Mouse (Mus musculus): ENCODE measurements at regions not wholly inside any gene's neighbourhood (a gene's known extent, or its start where the extent isn't known, plus 50 kb on each side); places are given as distances from the start of the nearest gene placed in this dataset.

DNA sequence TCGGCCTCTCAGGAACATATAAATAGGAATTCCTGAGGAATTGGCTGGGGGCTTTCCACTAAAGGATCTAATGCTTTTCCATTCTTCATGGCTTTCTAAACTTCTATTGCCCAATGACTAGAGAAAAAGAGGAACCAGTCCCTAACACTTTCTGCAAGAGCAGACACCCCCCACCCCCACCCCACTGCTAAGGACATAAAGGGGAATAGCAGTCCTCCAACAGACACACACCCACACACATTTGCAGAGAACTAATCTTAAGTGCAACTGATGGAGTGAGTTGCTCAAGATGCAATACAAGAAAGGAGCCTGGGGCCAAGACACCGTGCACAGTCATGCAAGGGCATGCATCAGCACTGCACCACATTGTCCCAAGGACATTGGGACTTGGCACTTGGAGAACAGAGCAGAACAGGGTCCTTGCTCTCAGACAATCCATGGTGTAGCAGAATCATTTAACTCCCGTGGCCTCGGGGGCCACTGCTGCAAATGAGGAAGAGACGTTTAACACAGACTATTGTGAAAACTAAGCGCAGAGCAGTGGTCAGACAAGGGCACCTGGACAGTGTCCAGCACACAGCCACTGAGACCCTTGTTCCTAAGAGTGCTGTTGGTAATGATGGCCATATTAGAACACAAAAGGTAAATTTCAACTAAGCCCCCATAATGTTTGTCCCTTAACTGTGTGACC is 161.1 kb downstream of the Xpnpep1 start:
- no peaks in the 10 kb centered on the region for H3K36me3 ChIP-seq (ENCODE audit: control insufficient read depth, insufficient read depth, low read length)
- no peaks in the 10 kb centered on the region for H3K9me3 ChIP-seq (ENCODE audit: control insufficient read depth, low read length)
- no peaks in the 10 kb centered on the region for H3K27me3 ChIP-seq (ENCODE audit: control insufficient read depth, insufficient read depth, low read length)
- no peak overlapping the region for H3K4me3 ChIP-seq (ENCODE audit: control insufficient read depth in 1 of 2, insufficient read depth in 1 of 2, low read depth in 1 of 2, low read length in 2 of 2)
- WGBS: 81% methylated on average over 6 of the region's 6 CpGs
- H3K4me1 ChIP-seq (ENCODE audit: control insufficient read depth in 2 of 2, insufficient read depth in 2 of 2, low read length in 2 of 2): no peaks in the 10 kb centered on the region
- ATAC-seq (ENCODE audit: insufficient number of reproducible peaks, insufficient read depth, low FRiP score, low read depth): no peak
- no peak overlapping the region for H3K4me2 ChIP-seq (ENCODE audit: low read length)
- H3K27ac ChIP-seq (replicated peaks in 1 of 2; ENCODE audit: control insufficient read depth in 1 of 2, insufficient read depth in 1 of 2, low read depth in 2 of 2, low read length in 2 of 2): no peak overlapping the region
- no peak overlapping the region for H3K9ac ChIP-seq (ENCODE audit: low read length)

- H3K27me3 ChIP-seq (ENCODE audit: control insufficient read depth, insufficient read depth, low read length): no peaks in the 10 kb centered on the region
- no peak for ATAC-seq (ENCODE audit: insufficient number of reproducible peaks, insufficient read depth, low FRiP score, low read depth)
- H3K9me3 ChIP-seq (ENCODE audit: control insufficient read depth, low read length): no peaks in the 10 kb centered on the region
- no peak overlapping the region for H3K27ac ChIP-seq (replicated peaks in 1 of 2; ENCODE audit: control insufficient read depth in 1 of 2, insufficient read depth in 1 of 2, low read depth in 2 of 2, low read length in 2 of 2)
- WGBS: 69% methylated on average over 1 of the region's 1 CpGs
- no peak overlapping the region for H3K4me2 ChIP-seq (ENCODE audit: low read length)
- no peaks in the 10 kb centered on the region for H3K4me1 ChIP-seq (ENCODE audit: control insufficient read depth in 2 of 2, insufficient read depth in 2 of 2, low read length in 2 of 2)
- no peak overlapping the region for H3K9ac ChIP-seq (ENCODE audit: low read length)
- H3K4me3 ChIP-seq (ENCODE audit: control insufficient read depth in 1 of 2, insufficient read depth in 1 of 2, low read depth in 1 of 2, low read length in 2 of 2): no peak overlapping the region
- no peaks in the 10 kb centered on the region for H3K36me3 ChIP-seq (ENCODE audit: control insufficient read depth, insufficient read depth, low read length)
These were observed 173.4 kb downstream of the Xpnpep1 start for GRCm38 (mm10) chr19:52866635-52867034.

DNA sequence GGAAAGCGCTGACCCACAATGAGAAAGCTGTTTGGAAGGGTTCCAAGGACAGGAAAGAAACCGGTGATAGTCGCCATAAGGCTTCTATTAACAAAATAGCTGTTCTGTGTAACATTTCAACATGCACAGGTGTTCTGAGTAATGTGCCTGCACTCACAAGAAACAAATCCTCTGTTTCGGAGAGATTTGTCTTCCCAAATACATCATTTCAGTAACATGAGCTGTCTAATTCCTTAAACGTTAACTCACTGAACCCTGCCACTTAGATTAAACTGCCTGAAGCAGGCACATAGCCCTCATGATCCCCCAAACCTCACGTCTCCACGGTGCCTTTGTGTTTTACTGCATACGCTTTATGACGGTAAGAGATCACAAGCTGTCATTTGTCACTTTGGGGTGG is 178.4 kb downstream of the Xpnpep1 start:
- Histone ChIP-seq H3K4me2 (ENCODE audit: low read length) (no peak overlapping the region), H3K36me3 (ENCODE audit: control insufficient read depth, insufficient read depth, low read length) (no peaks in the 10 kb centered on the region), H3K27ac (replicated peaks in 1 of 2; ENCODE audit: control insufficient read depth in 1 of 2, insufficient read depth in 1 of 2, low read depth in 2 of 2, low read length in 2 of 2) (no peak overlapping the region), H3K4me3 (ENCODE audit: control insufficient read depth in 1 of 2, insufficient read depth in 1 of 2, low read depth in 1 of 2, low read length in 2 of 2) (no peak overlapping the region), H3K27me3 (ENCODE audit: control insufficient read depth, insufficient read depth, low read length) (no peaks in the 10 kb centered on the region), H3K4me1 (ENCODE audit: control insufficient read depth in 2 of 2, insufficient read depth in 2 of 2, low read length in 2 of 2) (no peaks in the 10 kb centered on the region), H3K9me3 (ENCODE audit: control insufficient read depth, low read length) (no peaks in the 10 kb centered on the region), H3K9ac (ENCODE audit: low read length) (no peak overlapping the region)
- WGBS: 64% methylated on average over 9 of the region's 9 CpGs
- ATAC-seq (ENCODE audit: insufficient number of reproducible peaks, insufficient read depth, low FRiP score, low read depth): no peak

DNA sequence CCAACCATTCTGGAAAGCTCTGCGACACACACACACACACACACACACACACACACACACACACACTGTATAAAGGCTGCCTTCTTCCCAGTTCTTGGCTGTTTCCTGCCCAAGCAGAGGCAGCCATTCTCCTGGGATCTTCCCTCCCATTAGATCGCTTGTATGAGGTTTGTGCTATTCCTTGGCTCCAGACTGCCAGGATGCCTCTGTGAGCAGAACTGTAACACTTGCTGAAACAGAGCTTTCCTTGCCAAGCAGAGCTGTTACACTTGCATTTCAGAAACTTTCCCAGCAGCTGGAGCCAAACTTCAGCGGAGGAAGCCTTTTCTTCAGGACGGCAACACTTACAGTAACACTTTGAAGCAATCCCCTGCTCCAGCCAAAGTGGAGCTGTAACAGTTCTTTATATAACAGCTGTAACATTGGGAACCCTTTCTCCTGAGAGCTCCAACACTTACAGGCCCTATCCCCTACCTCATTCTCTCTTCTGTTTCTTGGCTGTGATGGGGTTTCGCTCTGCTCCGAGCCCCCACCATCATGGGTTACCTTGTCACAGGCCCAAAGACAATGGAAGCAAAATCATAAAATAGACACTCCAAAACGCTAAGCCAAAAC is 185.8 kb downstream of the Xpnpep1 start:
- Histone ChIP-seq H3K4me2 (ENCODE audit: low read length) (no peak overlapping the region), H3K4me3 (ENCODE audit: control insufficient read depth in 1 of 2, insufficient read depth in 1 of 2, low read depth in 1 of 2, low read length in 2 of 2) (no peak overlapping the region), H3K9me3 (ENCODE audit: control insufficient read depth, low read length) (no peaks in the 10 kb centered on the region), H3K4me1 (ENCODE audit: control insufficient read depth in 2 of 2, insufficient read depth in 2 of 2, low read length in 2 of 2) (no peaks in the 10 kb centered on the region), H3K36me3 (ENCODE audit: control insufficient read depth, insufficient read depth, low read length) (no peaks in the 10 kb centered on the region), H3K27ac (replicated peaks in 1 of 2; ENCODE audit: control insufficient read depth in 1 of 2, insufficient read depth in 1 of 2, low read depth in 2 of 2, low read length in 2 of 2) (no peak overlapping the region), H3K27me3 (ENCODE audit: control insufficient read depth, insufficient read depth, low read length) (no peaks in the 10 kb centered on the region), H3K9ac (ENCODE audit: low read length) (no peak overlapping the region)
- no peak for ATAC-seq (ENCODE audit: insufficient number of reproducible peaks, insufficient read depth, low FRiP score, low read depth)
- 65% methylated on average over 7 of the region's 7 CpGs for WGBS

GRCm38 (mm10) chr19:52816202-52816601 is 223.8 kb downstream of the Xpnpep1 start:
- Histone ChIP-seq H3K36me3 (ENCODE audit: control insufficient read depth, insufficient read depth, low read length) (no peaks in the 10 kb centered on the region), H3K9me3 (ENCODE audit: control insufficient read depth, low read length) (no peaks in the 10 kb centered on the region), H3K9ac (ENCODE audit: low read length) (no peak overlapping the region), H3K4me2 (ENCODE audit: low read length) (no peak overlapping the region), H3K27ac (replicated peaks in 1 of 2; ENCODE audit: control insufficient read depth in 1 of 2, insufficient read depth in 1 of 2, low read depth in 2 of 2, low read length in 2 of 2) (no peak overlapping the region), H3K27me3 (ENCODE audit: control insufficient read depth, insufficient read depth, low read length) (no peaks in the 10 kb centered on the region), H3K4me1 (ENCODE audit: control insufficient read depth in 2 of 2, insufficient read depth in 2 of 2, low read length in 2 of 2) (no peaks in the 10 kb centered on the region), H3K4me3 (ENCODE audit: control insufficient read depth in 1 of 2, insufficient read depth in 1 of 2, low read depth in 1 of 2, low read length in 2 of 2) (no peak overlapping the region)
- 85% methylated on average over 7 of the region's 7 CpGs for WGBS
- no peak for ATAC-seq (ENCODE audit: insufficient number of reproducible peaks, insufficient read depth, low FRiP score, low read depth)

- Histone ChIP-seq H3K36me3 (ENCODE audit: control insufficient read depth, insufficient read depth, low read length) (no peaks in the 10 kb centered on the region), H3K4me1 (ENCODE audit: control insufficient read depth in 2 of 2, insufficient read depth in 2 of 2, low read length in 2 of 2) (no peaks in the 10 kb centered on the region), H3K4me2 (ENCODE audit: low read length) (no peak overlapping the region), H3K4me3 (ENCODE audit: control insufficient read depth in 1 of 2, insufficient read depth in 1 of 2, low read depth in 1 of 2, low read length in 2 of 2) (no peak overlapping the region), H3K9me3 (ENCODE audit: control insufficient read depth, low read length) (no peaks in the 10 kb centered on the region), H3K27me3 (ENCODE audit: control insufficient read depth, insufficient read depth, low read length) (no peaks in the 10 kb centered on the region), H3K9ac (ENCODE audit: low read length) (no peak overlapping the region), H3K27ac (replicated peaks in 1 of 2; ENCODE audit: control insufficient read depth in 1 of 2, insufficient read depth in 1 of 2, low read depth in 2 of 2, low read length in 2 of 2) (no peak overlapping the region)
- no peak for ATAC-seq (ENCODE audit: insufficient number of reproducible peaks, insufficient read depth, low FRiP score, low read depth)
- 64% methylated on average over 6 of the region's 6 CpGs for WGBS
These were observed 228.0 kb downstream of the Xpnpep1 start for GRCm38 (mm10) chr19:52812046-52812445.

DNA sequence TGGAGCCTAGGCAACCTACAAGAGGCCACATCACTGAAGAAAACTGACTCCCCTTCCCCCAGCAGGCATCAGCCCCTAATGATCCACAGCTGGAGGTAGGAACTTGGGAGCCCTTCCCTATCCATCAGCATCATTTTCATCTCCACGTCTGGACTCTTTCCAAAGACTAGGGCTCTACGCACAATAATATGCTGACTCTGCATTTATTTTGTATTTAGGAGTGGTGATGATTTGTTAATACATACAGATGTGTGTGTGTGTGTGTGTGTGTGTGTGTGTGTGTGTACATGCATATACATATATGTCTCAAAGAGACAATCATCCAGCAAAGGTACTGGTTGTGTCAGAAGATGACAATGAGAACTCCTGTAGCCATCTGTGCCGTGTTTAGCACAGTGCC is 251.2 kb downstream of the Xpnpep1 start:
- H3K9me3 ChIP-seq (ENCODE audit: control insufficient read depth, low read length): no peaks in the 10 kb centered on the region
- no peak overlapping the region for H3K4me3 ChIP-seq (ENCODE audit: control insufficient read depth in 1 of 2, insufficient read depth in 1 of 2, low read depth in 1 of 2, low read length in 2 of 2)
- no peak overlapping the region for H3K27ac ChIP-seq (replicated peaks in 1 of 2; ENCODE audit: control insufficient read depth in 1 of 2, insufficient read depth in 1 of 2, low read depth in 2 of 2, low read length in 2 of 2)
- H3K27me3 ChIP-seq (ENCODE audit: control insufficient read depth, insufficient read depth, low read length): no peaks in the 10 kb centered on the region
- no peak overlapping the region for H3K9ac ChIP-seq (ENCODE audit: low read length)
- WGBS: 86% methylated on average over 3 of the region's 3 CpGs
- H3K36me3 ChIP-seq (ENCODE audit: control insufficient read depth, insufficient read depth, low read length): no peaks in the 10 kb centered on the region
- H3K4me2 ChIP-seq (ENCODE audit: low read length): no peak overlapping the region
- no peak for ATAC-seq (ENCODE audit: insufficient number of reproducible peaks, insufficient read depth, low FRiP score, low read depth)
- no peaks in the 10 kb centered on the region for H3K4me1 ChIP-seq (ENCODE audit: control insufficient read depth in 2 of 2, insufficient read depth in 2 of 2, low read length in 2 of 2)

Measured in heart, embryonic 14.5 days (tissue).